Mouse (Mus musculus): Measurements from ENCODE around the gene Spint1. TPM values are rescaled to one million over a fixed set of nuclear protein-coding genes. Genes with fewer than 3 reads are reported as not detected.
A peak's percentile ranks its signal among the peaks of the same experiment; 100 is the strongest.

The Spint1 gene
- total RNA-seq (2021) = under 1 TPM in 1 of 2 experiments, not detected in 1; 0.20 TPM
- long read RNA-seq, experiment 1 = 0 reads
- long read RNA-seq, experiment 2 = 0 reads

- intact Hi-C loops (cut with DNase I) = no loop called here
- no peak for DNase-seq
Observed at GRCm38 (mm10) chr2:119237210-119237870, at the start of gene Spint1. TSS of gene Spint1 (plus strand) at chr2:119237362.

- intact Hi-C loops (cut with DNase I) = loop anchor here (5.0 to 10.0 kb wide), 4 partner anchors 47 to 284 kb away; partner anchors contain the start of gene Bahd1
- DNase-seq = peak; percentile 82 to 86
Observed at GRCm38 (mm10) chr2:119189029-119189710, 48.0 kb upstream of the Spint1 start.

DNA sequence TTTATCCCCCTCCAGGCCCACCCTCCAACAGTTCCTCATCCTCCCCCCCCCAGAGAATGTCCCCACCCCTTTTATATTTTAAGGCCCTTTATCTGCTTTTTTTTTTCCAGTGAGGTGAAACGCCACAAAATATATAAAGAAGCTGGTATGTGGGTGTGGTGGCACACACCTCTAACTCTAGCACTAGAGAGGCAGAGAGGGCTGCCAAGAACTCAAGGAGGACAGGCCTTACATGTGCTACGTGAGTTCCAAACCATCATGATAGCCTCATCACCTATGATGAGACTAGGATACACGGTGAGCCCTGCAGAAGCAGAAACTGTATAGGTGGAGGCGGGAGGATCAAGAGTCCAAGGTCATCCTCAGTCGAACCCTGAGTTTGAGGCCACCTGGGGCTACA is 46.2 kb upstream of the Spint1 start:
- DNase-seq = no peak
- intact Hi-C loops (cut with DNase I) = loop anchor here (5.0 kb wide), 1 partner anchor 34 kb away; the partner anchor contains the start of gene Rmdn3

DNA sequence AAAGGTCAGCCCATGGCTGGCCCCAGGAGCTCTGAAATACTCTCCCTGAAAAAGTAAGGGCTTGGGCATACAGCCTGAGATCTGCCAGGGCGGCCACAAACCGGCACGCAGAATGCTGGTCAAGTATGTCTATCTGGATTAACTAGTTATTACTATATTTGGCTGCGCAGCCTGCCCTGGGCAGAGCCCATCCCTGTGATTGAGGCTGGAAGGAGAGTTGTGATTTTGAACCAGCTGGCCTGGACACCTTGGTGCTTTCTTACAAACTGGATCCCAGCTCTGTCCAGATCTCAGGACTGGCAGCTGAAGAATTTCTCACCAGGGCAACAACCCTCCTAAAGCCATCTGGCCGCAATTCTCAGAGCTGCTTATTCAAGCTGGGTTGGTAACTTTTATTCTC is 43.0 kb upstream of the Spint1 start:
- DNase-seq = peak; percentile 43

DNA sequence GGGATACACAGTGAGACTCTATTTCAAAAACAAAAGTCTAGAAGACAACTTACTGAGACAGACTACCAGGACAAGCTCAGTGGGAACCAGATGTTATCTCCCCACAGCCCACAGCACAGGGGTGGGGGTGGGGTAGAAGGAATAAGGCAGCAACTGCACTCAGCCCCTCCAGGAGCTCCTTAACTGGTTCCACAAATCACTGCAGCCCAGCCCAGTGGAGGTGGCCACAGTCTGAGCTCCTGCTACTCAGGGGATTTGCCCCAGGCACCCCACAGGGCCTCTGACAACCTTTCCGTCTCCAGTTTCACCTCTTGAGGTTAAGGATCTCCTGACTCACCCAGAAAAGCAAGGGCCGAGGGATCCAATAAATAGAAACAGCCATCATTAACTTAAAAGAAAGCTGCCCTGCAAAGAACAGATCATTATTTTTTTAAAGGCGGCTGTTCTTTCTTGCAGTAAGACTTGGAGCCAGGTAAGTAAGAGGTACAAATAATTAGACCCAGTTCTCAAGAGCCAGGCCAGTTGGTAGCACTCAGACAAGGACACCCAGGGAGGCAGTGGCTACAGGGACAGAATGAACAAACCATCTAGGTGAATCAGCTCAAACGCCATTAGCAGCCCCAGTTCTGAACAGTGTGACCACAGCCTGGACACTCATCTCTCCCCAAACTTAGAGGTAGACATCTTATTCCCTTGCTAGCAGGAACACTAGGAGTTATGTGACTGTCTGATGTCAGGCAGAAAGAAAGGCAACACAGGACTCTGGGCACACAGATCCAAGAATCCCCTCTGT is 40.6 kb upstream of the Spint1 start:
- intact Hi-C loops (cut with DNase I) = no loop called here
- DNase-seq = no peak

More for the DNA sequence above, 43.0 kb upstream of the Spint1 start:
- intact Hi-C loops (cut with DNase I) = loop anchor here (5.0 kb wide), 1 partner anchor 37 kb away; the partner anchor contains the start of gene Rmdn3

- DNase-seq = no peak
- intact Hi-C loops (cut with DNase I) = no loop called here
Observed at GRCm38 (mm10) chr2:119197493-119197892, 39.7 kb upstream of the Spint1 start.

DNA sequence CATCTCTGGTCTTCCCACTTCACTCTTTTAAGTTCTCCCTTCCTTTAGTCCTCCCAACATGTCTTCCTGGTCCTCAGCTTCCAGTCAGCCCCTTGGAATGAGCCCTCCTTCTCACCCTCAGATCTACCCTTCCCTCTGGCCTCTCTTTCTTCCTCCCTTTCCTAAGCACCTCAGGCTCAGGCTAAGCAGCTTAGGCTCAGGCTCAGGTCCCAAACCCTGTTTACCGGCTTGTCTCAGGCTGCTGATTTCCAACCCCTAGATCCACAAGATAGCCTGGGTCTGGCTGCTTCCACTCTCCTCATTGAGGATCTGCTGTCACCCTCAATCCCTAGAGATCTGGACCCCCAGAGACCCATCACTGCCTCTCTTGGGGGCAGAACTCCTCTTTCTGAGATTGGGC is 39.1 kb upstream of the Spint1 start:
- DNase-seq = no peak
- intact Hi-C loops (cut with DNase I) = no loop called here

DNA sequence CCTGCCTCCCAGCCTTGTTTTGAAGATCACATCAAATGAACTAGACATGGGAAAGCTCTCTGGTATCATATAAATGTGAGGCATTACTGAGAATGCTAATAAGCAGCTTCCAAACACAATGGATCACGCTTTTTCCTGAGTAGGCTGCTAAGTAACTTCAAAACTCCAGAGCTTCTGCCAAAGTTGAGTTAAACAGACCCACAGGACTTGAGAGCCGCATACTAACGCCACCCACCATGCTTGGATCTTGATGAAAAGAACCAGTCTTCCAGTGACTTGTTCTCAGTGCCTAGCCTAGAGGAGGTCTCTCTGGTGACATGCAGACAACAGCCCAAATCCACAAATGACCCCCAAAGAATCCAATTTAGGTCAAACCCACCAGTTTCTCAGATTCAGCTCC is 38.2 kb upstream of the Spint1 start:
- no peak for DNase-seq
- intact Hi-C loops (cut with DNase I) = no loop called here

GRCm38 (mm10) chr2:119202914-119203453 is 34.2 kb upstream of the Spint1 start:
- intact Hi-C loops (cut with DNase I) = loop anchor here (10.0 kb wide), 1 partner anchor 1572 kb away; no protein-coding TSS in a partner anchor
- peak in 1 of 2 experiments; percentile 31 for DNase-seq

- intact Hi-C loops (cut with DNase I) = loop anchor here (10.0 kb wide), 1 partner anchor 1571 kb away; no protein-coding TSS in a partner anchor
- no peak for DNase-seq
Observed at GRCm38 (mm10) chr2:119203871-119204460, 33.2 kb upstream of the Spint1 start.

DNA sequence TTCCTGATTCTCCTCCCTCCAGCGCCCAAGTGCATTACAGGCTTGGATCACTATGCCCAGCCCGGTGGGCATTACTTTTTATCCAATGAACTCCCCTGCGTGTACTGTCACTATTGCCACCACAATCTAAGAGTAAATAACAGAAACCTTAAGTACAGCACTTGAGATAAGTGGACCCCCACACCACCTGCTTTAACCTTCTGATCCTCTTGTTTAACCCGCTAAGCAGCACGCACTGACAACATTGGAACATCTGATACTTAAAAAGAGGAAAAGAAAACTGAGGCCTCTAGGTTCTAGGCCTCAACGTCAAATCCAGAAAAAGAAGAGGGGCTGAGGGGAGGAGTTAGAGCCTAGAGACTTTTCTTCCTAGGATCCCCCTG is 29.2 kb upstream of the Spint1 start:
- no peak for DNase-seq
- intact Hi-C loops (cut with DNase I) = loop anchor here (10.0 kb wide), 1 partner anchor 1567 kb away; no protein-coding TSS in a partner anchor

- intact Hi-C loops (cut with DNase I) = loop anchor here (10.0 kb wide), 1 partner anchor 1566 kb away; no protein-coding TSS in a partner anchor
- DNase-seq = peak; percentile 91 to 95
Observed at GRCm38 (mm10) chr2:119208344-119209175, 28.6 kb upstream of the Spint1 start, which contains the start of the genes Zfyve19 and Dnajc17. TSS of gene Zfyve19 (plus strand) at chr2:119208617. TSS of gene Dnajc17 (minus strand) at chr2:119208795.

GRCm38 (mm10) chr2:119209176-119209507 is 28.0 kb upstream of the Spint1 start:
- intact Hi-C loops (cut with DNase I) = loop anchor here (10.0 kb wide), 1 partner anchor 1566 kb away; no protein-coding TSS in a partner anchor
- DNase-seq = no peak

- DNase-seq = no peak
- intact Hi-C loops (cut with DNase I) = no loop called here
Observed at GRCm38 (mm10) chr2:119229775-119230704, 7.1 kb upstream of the Spint1 start, which contains the start of gene Ppp1r14d. TSS of gene Ppp1r14d (minus strand) at chr2:119229906.

DNA sequence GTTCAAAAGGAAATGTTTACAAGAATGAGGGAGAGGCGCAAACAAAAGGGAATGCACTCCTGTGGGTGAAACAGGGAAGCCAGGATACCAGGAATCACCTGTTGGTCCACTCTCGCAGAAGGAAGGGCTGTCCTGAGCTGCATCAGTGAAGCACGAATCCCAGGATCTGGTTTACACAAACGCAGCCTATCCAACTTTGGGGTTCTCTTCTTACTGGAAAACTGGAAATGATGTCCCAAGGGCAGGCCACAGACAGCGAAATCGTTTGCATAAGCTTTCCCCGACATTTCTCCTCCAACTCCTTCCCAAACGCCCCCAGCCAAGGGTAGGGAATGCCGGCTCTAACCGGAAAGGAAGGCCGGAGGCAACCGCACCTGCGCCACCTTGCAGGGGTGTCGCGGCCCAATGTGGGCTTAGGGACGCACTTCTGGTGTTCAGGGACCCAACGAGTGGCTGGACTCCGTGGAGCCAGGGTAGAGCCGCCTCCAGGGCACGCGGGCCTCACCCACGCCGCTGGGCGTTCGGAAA is 416 bp upstream of the Spint1 start:
- intact Hi-C loops (cut with DNase I) = no loop called here
- no peak for DNase-seq

DNA sequence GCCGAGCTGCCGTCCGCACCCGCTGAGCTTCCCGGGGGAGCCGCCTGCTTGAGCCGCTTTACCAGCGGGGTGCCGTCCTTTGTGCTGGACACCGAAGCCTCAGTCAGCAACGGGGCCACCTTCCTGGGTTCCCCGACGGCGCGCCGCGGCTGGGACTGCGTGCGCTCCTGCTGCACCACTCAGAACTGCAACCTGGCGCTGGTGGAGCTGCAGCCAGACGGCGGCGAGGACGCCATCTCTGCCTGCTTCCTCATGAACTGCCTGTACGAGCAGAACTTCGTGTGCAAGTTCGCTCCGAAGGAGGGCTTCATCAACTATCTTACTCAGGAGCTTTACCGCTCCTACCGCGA is 684 bp downstream of the Spint1 start:
- intact Hi-C loops (cut with DNase I) = no loop called here
- no peak for DNase-seq

DNA sequence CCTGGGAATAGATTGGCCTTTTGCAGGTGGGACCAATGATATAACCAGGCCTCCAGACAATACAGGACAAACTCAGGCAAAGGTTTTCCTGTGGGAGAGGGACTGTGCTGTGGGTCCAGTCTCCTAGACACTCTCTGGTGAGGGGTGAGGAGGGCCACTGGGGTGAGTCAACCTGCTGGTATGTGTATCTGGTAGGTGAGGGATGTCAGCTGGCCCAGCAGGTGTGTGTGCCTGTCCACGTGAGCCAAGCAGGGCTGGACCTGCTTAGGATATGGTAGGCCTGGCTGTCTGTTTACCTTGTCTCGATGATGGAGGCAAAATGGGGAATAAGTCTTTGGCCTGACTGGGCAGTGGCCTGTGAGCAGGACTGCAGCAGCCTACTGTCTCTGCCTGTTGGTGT is 1.5 kb downstream of the Spint1 start:
- intact Hi-C loops (cut with DNase I) = no loop called here
- no peak for DNase-seq

Measured in gastrocnemius, postnatal 36 days (tissue).